Mouse (Mus musculus): ENCODE results near the gene Dcaf6. TPM values are rescaled to one million over a fixed set of nuclear protein-coding genes. Genes with fewer than 3 reads are reported as not detected.
"Not testable (repeated sequence)": the region's sequence is repeated elsewhere in the genome, so short reads cannot be mapped to it uniquely, and the experiment has no call there.

Gene Dcaf6
- polyA plus RNA-seq, 1 experiment from 2014 or later = 28.0 TPM

- Histone ChIP-seq H3K4me3 (ENCODE audit: inconsistent target) (no peak overlapping the region), H3K79me2 (ENCODE audit: inconsistent target) (no peaks in the 10 kb centered on the region), H3K36me3 (ENCODE audit: inconsistent target) (0 out of 2 replicates have a peak, but pooled peaks cover 10% of the 10 kb centered on the region), H3K27ac (no peak overlapping the region)
- WGBS (ENCODE audit: missing documents) = 58% methylated on average over 14 of the region's 14 CpGs
Measured at GRCm38 (mm10) chr1:165385810-165386524, 74.3 kb downstream of the Dcaf6 start.

GRCm38 (mm10) chr1:165373839-165374238 is 86.4 kb downstream of the Dcaf6 start:
- Histone ChIP-seq H3K79me2 (ENCODE audit: inconsistent target) (no peaks in the 10 kb centered on the region), H3K4me3 (ENCODE audit: inconsistent target) (no peak overlapping the region), H3K27ac (no peak overlapping the region), H3K36me3 (ENCODE audit: inconsistent target) (no peaks in the 10 kb centered on the region)
- 91% methylated on average over 9 of the region's 9 CpGs for WGBS (ENCODE audit: missing documents)

- Histone ChIP-seq H3K36me3 (ENCODE audit: inconsistent target) (no peaks in the 10 kb centered on the region), H3K27ac (no peak overlapping the region), H3K4me3 (ENCODE audit: inconsistent target) (no peak overlapping the region), H3K79me2 (ENCODE audit: inconsistent target) (no peaks in the 10 kb centered on the region)
- WGBS (ENCODE audit: missing documents) = 92% methylated on average over 4 of the region's 4 CpGs
Measured at GRCm38 (mm10) chr1:165370990-165371389, 89.3 kb downstream of the Dcaf6 start.

GRCm38 (mm10) chr1:165365057-165365456 is 95.2 kb downstream of the Dcaf6 start:
- WGBS (ENCODE audit: missing documents) = 93% methylated on average over 3 of the region's 3 CpGs
- no peaks in the 10 kb centered on the region for H3K79me2 ChIP-seq (ENCODE audit: inconsistent target)
- no peaks in the 10 kb centered on the region for H3K36me3 ChIP-seq (ENCODE audit: inconsistent target)
- H3K27ac ChIP-seq = no peak overlapping the region
- no peak overlapping the region for H3K4me3 ChIP-seq (ENCODE audit: inconsistent target)

- WGBS (ENCODE audit: missing documents) = 90% methylated on average over 2 of the region's 2 CpGs
- H3K4me3 ChIP-seq (ENCODE audit: inconsistent target) = no peak overlapping the region
- no peaks in the 10 kb centered on the region for H3K79me2 ChIP-seq (ENCODE audit: inconsistent target)
- no peaks in the 10 kb centered on the region for H3K36me3 ChIP-seq (ENCODE audit: inconsistent target)
- H3K27ac ChIP-seq = no peak overlapping the region
Measured at GRCm38 (mm10) chr1:165363271-165363670, 97.0 kb downstream of the Dcaf6 start.

- WGBS (ENCODE audit: missing documents) = 43% methylated on average over 2 of the region's 2 CpGs
- Histone ChIP-seq H3K4me3 (ENCODE audit: inconsistent target) (no peak overlapping the region), H3K36me3 (ENCODE audit: inconsistent target) (0 out of 2 replicates have a peak, but pooled peaks cover 7% of the 10 kb centered on the region), H3K79me2 (ENCODE audit: inconsistent target) (no peaks in the 10 kb centered on the region), H3K27ac (no peak overlapping the region)
Measured at GRCm38 (mm10) chr1:165356347-165356746, 103.9 kb downstream of the Dcaf6 start.

GRCm38 (mm10) chr1:165348627-165349026 is 111.6 kb downstream of the Dcaf6 start:
- no peaks in the 10 kb centered on the region for H3K79me2 ChIP-seq (ENCODE audit: inconsistent target)
- H3K4me3 ChIP-seq (ENCODE audit: inconsistent target) = no peak overlapping the region
- H3K27ac ChIP-seq = no peak overlapping the region
- H3K36me3 ChIP-seq (ENCODE audit: inconsistent target) = peaks cover 17% of the 10 kb centered on the region

GRCm38 (mm10) chr1:165344453-165344852 is 115.8 kb downstream of the Dcaf6 start:
- no peak overlapping the region for H3K27ac ChIP-seq
- WGBS (ENCODE audit: missing documents) = 37% methylated on average over 4 of the region's 4 CpGs
- H3K36me3 ChIP-seq (ENCODE audit: inconsistent target) = no peaks in the 10 kb centered on the region
- H3K4me3 ChIP-seq (ENCODE audit: inconsistent target) = no peak overlapping the region
- H3K79me2 ChIP-seq (ENCODE audit: inconsistent target) = no peaks in the 10 kb centered on the region

- no peaks in the 10 kb centered on the region for H3K36me3 ChIP-seq (ENCODE audit: inconsistent target)
- WGBS (ENCODE audit: missing documents) = 92% methylated on average over 7 of the region's 7 CpGs
- no peak overlapping the region for H3K4me3 ChIP-seq (ENCODE audit: inconsistent target)
- H3K79me2 ChIP-seq (ENCODE audit: inconsistent target) = no peaks in the 10 kb centered on the region
- no peak overlapping the region for H3K27ac ChIP-seq
Measured at GRCm38 (mm10) chr1:165342126-165342525, 118.1 kb downstream of the Dcaf6 start.

- no peaks in the 10 kb centered on the region for H3K79me2 ChIP-seq (ENCODE audit: inconsistent target)
- 54% methylated on average over 3 of the region's 3 CpGs for WGBS (ENCODE audit: missing documents)
- 0 out of 2 replicates have a peak, but pooled peaks cover 13% of the 10 kb centered on the region for H3K36me3 ChIP-seq (ENCODE audit: inconsistent target)
- H3K27ac ChIP-seq = no peak overlapping the region
- no peak overlapping the region for H3K4me3 ChIP-seq (ENCODE audit: inconsistent target)
Measured at GRCm38 (mm10) chr1:165332797-165333196, 127.5 kb downstream of the Dcaf6 start.

GRCm38 (mm10) chr1:165330859-165331258 is 129.4 kb downstream of the Dcaf6 start:
- 0 out of 2 replicates have a peak, but pooled peaks cover 13% of the 10 kb centered on the region for H3K36me3 ChIP-seq (ENCODE audit: inconsistent target)
- H3K4me3 ChIP-seq (ENCODE audit: inconsistent target) = no peak overlapping the region
- no peak overlapping the region for H3K27ac ChIP-seq
- H3K79me2 ChIP-seq (ENCODE audit: inconsistent target) = no peaks in the 10 kb centered on the region

GRCm38 (mm10) chr1:165328384-165329289 is 131.6 kb downstream of the Dcaf6 start:
- not testable (repeated sequence) for H3K27ac ChIP-seq; H3K79me2 ChIP-seq (ENCODE audit: inconsistent target); H3K4me3 ChIP-seq (ENCODE audit: inconsistent target)
- WGBS (ENCODE audit: missing documents) = 95% methylated on average over 10 of the region's 17 CpGs
- H3K36me3 ChIP-seq (ENCODE audit: inconsistent target) = 0 out of 2 replicates have a peak, but pooled peaks cover 13% of the 10 kb centered on the region

GRCm38 (mm10) chr1:165327831-165328230 is 132.4 kb downstream of the Dcaf6 start:
- Histone ChIP-seq H3K4me3 (ENCODE audit: inconsistent target) (no peak overlapping the region), H3K36me3 (ENCODE audit: inconsistent target) (0 out of 2 replicates have a peak, but pooled peaks cover 11% of the 10 kb centered on the region), H3K79me2 (ENCODE audit: inconsistent target) (no peaks in the 10 kb centered on the region), H3K27ac (no peak overlapping the region)
- WGBS (ENCODE audit: missing documents) = 96% methylated on average over 5 of the region's 5 CpGs

- Histone ChIP-seq H3K27ac (no peak overlapping the region), H3K36me3 (ENCODE audit: inconsistent target) (0 out of 2 replicates have a peak, but pooled peaks cover 9% of the 10 kb centered on the region), H3K79me2 (ENCODE audit: inconsistent target) (no peaks in the 10 kb centered on the region), H3K4me3 (ENCODE audit: inconsistent target) (no peak overlapping the region)
- WGBS (ENCODE audit: missing documents) = 96% methylated on average over 2 of the region's 2 CpGs
Measured at GRCm38 (mm10) chr1:165327370-165327769, 132.9 kb downstream of the Dcaf6 start.

- WGBS (ENCODE audit: missing documents) = 52% methylated on average over 7 of the region's 7 CpGs
- Histone ChIP-seq H3K4me3 (ENCODE audit: inconsistent target) (no peak overlapping the region), H3K27ac (no peak overlapping the region)
Measured at GRCm38 (mm10) chr1:165322934-165323333, 137.3 kb downstream of the Dcaf6 start.

More at GRCm38 (mm10) chr1:165322934-165323333, 137.3 kb downstream of the Dcaf6 start:
- no peaks in the 10 kb centered on the region for H3K36me3 ChIP-seq (ENCODE audit: inconsistent target)
- H3K79me2 ChIP-seq (ENCODE audit: inconsistent target) = no peaks in the 10 kb centered on the region
